Mouse (Mus musculus): ENCODE results near the gene Intu. TPM values are rescaled to one million over a fixed set of nuclear protein-coding genes. Genes with fewer than 3 reads are reported as not detected.

Gene Intu
- polyA plus RNA-seq, 1 experiment from 2014 or later, result 7.2 TPM

DNA sequence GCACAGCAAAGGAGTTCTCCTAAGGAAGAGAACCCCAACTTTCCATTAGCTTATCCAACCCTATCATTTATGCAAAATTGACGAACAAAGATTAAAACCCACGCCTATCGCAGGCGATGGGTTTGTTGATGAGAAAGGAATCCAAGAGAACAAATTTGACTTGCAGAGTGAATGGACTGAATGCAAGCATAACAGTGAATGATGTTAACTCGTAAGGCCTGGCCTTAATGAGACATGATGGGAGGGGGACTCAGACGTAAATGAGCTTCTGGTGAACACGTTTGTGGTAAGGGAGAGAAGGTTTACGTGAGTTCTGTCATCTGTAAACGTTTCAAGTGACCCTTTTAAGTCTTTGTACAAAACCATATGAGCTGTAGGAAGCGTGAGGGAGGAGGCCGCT is 1.2 kb downstream of the Intu start:
- Histone ChIP-seq H3K9me3 (no peaks in the 10 kb centered on the region), H3K4me3 (replicated peaks) (peak overlapping the region; percentile 65), H3K27me3 (peaks cover 45% of the 10 kb centered on the region), H3K27ac (no peak overlapping the region), H3K36me3 (replicated peaks) (no peaks in the 10 kb centered on the region), H3K9ac (no peak overlapping the region), H3K4me1 (peaks cover 28% of the 10 kb centered on the region), H3K4me2 (peak overlapping the region; percentile 100)
- ATAC-seq (ENCODE audit: low FRiP score), result 0 out of 2 replicates have a peak, but pooled peaks have one; percentile 14
- 4% methylated on average over 11 of the region's 11 CpGs for WGBS

- no peak overlapping the region for H3K4me2 ChIP-seq
- 77% methylated on average over 4 of the region's 4 CpGs for WGBS
- peaks cover 38% of the 10 kb centered on the region for H3K27me3 ChIP-seq
- H3K9ac ChIP-seq, result no peak overlapping the region
- no peaks in the 10 kb centered on the region for H3K9me3 ChIP-seq
- H3K4me1 ChIP-seq, result peaks cover 21% of the 10 kb centered on the region
- no peak for ATAC-seq (ENCODE audit: low FRiP score)
- no peak overlapping the region for H3K27ac ChIP-seq
- H3K36me3 ChIP-seq (replicated peaks), result no peaks in the 10 kb centered on the region
- H3K4me3 ChIP-seq (replicated peaks), result no peak overlapping the region
These were observed 3.1 kb downstream of the Intu start for GRCm38 (mm10) chr3:40534141-40534540.

- H3K9me3 ChIP-seq, result no peaks in the 10 kb centered on the region
- WGBS, result 3% methylated on average over 44 of the region's 45 CpGs
- H3K36me3 ChIP-seq (replicated peaks), result no peaks in the 10 kb centered on the region
- H3K9ac ChIP-seq, result peak overlapping the region; percentile 79
- no peaks in the 10 kb centered on the region for H3K27me3 ChIP-seq
- ATAC-seq (ENCODE audit: low FRiP score), result peak; percentile 98
- peak overlapping the region; percentile 61; the same call in 1 of the 2 replicates for H3K27ac ChIP-seq
- peaks cover 3% of the 10 kb centered on the region; the same call in 1 of the 2 replicates for H3K4me1 ChIP-seq
- peak overlapping the region; percentile 92 for H3K4me3 ChIP-seq (replicated peaks)
- H3K4me2 ChIP-seq, result peak overlapping the region; percentile 74
These were observed 9.8 kb downstream of the Intu start for GRCm38 (mm10) chr3:40540567-40541554.

GRCm38 (mm10) chr3:40546621-40547020 is 15.5 kb downstream of the Intu start:
- Histone ChIP-seq H3K27me3 (no peaks in the 10 kb centered on the region), H3K36me3 (replicated peaks) (no peaks in the 10 kb centered on the region), H3K4me3 (replicated peaks) (no peak overlapping the region), H3K9ac (no peak overlapping the region), H3K4me2 (no peak overlapping the region), H3K9me3 (no peaks in the 10 kb centered on the region), H3K27ac (no peak overlapping the region), H3K4me1 (no peaks in the 10 kb centered on the region)
- WGBS, result 77% methylated on average over 4 of the region's 4 CpGs
- no peak for ATAC-seq (ENCODE audit: low FRiP score)

- H3K9ac ChIP-seq, result no peak overlapping the region
- no peaks in the 10 kb centered on the region for H3K9me3 ChIP-seq
- WGBS, result 72% methylated on average over 10 of the region's 10 CpGs
- H3K27me3 ChIP-seq, result no peaks in the 10 kb centered on the region
- no peak overlapping the region for H3K4me2 ChIP-seq
- no peaks in the 10 kb centered on the region for H3K4me1 ChIP-seq
- peaks cover 19% of the 10 kb centered on the region for H3K36me3 ChIP-seq (replicated peaks)
- no peak overlapping the region for H3K4me3 ChIP-seq (replicated peaks)
- no peak for ATAC-seq (ENCODE audit: low FRiP score)
- no peak overlapping the region for H3K27ac ChIP-seq
These were observed 121.9 kb downstream of the Intu start for GRCm38 (mm10) chr3:40652941-40653352.

DNA sequence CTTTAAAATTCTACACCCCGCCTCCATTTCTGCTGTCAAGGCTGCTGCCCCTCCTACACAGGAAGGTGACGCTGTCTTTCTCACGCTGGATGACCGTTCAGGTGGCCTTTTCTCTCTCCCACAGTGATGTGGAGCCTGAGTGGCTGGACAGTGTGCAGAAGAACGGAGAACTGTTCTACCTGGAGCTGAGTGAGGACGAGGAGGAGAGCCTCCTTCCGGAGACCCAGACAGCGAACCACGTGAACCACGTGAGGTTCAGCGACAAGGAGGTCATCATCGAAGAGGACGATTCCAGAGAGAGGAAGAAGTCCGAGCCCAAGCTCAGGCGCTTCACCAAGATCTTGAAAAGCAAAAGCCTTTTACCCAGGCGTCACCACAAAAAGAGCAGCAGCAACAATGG is 122.5 kb downstream of the Intu start:
- H3K27ac ChIP-seq, result no peak overlapping the region
- no peaks in the 10 kb centered on the region for H3K4me1 ChIP-seq
- peaks cover 20% of the 10 kb centered on the region for H3K36me3 ChIP-seq (replicated peaks)
- H3K4me2 ChIP-seq, result no peak overlapping the region
- WGBS, result 92% methylated on average over 16 of the region's 16 CpGs
- H3K9me3 ChIP-seq, result no peaks in the 10 kb centered on the region
- H3K27me3 ChIP-seq, result no peaks in the 10 kb centered on the region
- H3K9ac ChIP-seq, result no peak overlapping the region
- H3K4me3 ChIP-seq (replicated peaks), result no peak overlapping the region
- ATAC-seq (ENCODE audit: low FRiP score), result no peak

DNA sequence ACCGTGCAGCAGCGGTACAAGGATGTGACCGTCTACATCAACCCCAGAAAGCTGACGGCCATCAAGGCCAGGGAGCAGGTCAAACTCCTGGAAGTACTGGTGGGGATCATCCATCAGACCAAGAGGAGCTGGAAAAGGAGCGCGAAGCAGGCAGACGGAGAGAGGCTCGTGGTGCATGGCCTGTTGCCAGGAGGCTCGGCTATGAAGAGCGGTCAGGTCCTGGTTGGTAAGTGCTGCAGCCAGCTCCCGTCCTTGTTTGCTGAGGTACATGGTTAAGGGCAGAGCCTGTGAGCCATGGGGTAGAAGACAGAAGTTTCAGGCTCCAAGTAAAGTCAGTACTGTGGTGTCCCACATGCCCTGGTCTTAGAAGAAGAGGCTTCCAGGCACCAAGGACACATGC is 122.9 kb downstream of the Intu start:
- H3K4me1 ChIP-seq, result no peaks in the 10 kb centered on the region
- no peak overlapping the region for H3K4me3 ChIP-seq (replicated peaks)
- H3K27me3 ChIP-seq, result no peaks in the 10 kb centered on the region
- WGBS, result 91% methylated on average over 11 of the region's 11 CpGs
- H3K9ac ChIP-seq, result no peak overlapping the region
- H3K9me3 ChIP-seq, result no peaks in the 10 kb centered on the region
- H3K4me2 ChIP-seq, result no peak overlapping the region
- no peak for ATAC-seq (ENCODE audit: low FRiP score)
- H3K27ac ChIP-seq, result no peak overlapping the region
- H3K36me3 ChIP-seq (replicated peaks), result peaks cover 24% of the 10 kb centered on the region

DNA sequence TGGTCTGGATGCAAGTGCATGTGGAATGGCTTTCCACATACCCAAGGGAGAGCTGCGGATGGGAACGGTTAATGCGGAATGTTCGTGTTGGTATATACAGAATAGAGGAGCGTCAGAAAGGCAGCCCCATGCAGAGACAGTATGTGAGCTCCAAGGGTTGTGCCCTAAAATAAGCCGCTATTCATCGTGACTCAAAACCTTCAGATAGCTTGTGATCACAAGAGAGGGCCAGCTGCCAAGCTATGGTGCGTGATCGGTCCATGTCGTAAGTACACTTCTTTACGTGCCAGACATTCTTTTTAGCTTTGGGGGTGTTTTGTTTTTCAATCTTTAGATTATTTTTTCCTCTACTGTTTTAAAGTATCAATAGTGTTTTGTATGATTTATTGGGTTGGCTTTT is 124.5 kb downstream of the Intu start:
- Histone ChIP-seq H3K4me1 (no peaks in the 10 kb centered on the region), H3K4me2 (no peak overlapping the region), H3K4me3 (replicated peaks) (no peak overlapping the region), H3K9me3 (no peaks in the 10 kb centered on the region), H3K9ac (no peak overlapping the region), H3K36me3 (replicated peaks) (peaks cover 24% of the 10 kb centered on the region), H3K27me3 (no peaks in the 10 kb centered on the region), H3K27ac (no peak overlapping the region)
- 90% methylated on average over 11 of the region's 11 CpGs for WGBS
- ATAC-seq (ENCODE audit: low FRiP score), result no peak

DNA sequence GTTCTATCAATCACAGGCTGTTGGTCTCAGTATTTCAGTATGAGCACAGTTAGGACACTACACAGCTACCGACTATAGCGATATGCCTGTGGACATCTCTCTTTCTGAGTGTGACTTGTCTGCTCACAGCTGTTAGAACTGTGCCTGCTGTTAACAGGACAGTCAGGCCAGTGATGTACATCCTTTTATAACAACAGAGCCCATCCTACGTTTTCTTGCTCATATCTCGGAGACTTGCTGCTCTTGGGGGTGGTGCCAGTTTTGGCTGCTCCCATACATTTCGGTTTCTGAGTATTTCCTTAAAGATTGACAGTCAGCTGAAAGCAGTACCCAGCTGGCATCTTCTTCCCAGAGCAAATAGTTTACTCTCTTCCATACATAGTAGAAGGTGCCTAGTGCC is 125.3 kb downstream of the Intu start:
- H3K4me2 ChIP-seq, result no peak overlapping the region
- H3K9ac ChIP-seq, result no peak overlapping the region
- H3K36me3 ChIP-seq (replicated peaks), result peaks cover 24% of the 10 kb centered on the region
- no peak for ATAC-seq (ENCODE audit: low FRiP score)
- no peaks in the 10 kb centered on the region for H3K9me3 ChIP-seq
- H3K27ac ChIP-seq, result no peak overlapping the region
- WGBS, result 89% methylated on average over 5 of the region's 5 CpGs
- no peaks in the 10 kb centered on the region for H3K4me1 ChIP-seq
- H3K4me3 ChIP-seq (replicated peaks), result no peak overlapping the region
- no peaks in the 10 kb centered on the region for H3K27me3 ChIP-seq

GRCm38 (mm10) chr3:40660231-40660630 is 129.1 kb downstream of the Intu start:
- 98% methylated on average over 2 of the region's 2 CpGs for WGBS
- ATAC-seq (ENCODE audit: low FRiP score), result no peak
- no peaks in the 10 kb centered on the region for H3K9me3 ChIP-seq
- peaks cover 31% of the 10 kb centered on the region for H3K36me3 ChIP-seq (replicated peaks)
- H3K4me1 ChIP-seq, result no peaks in the 10 kb centered on the region
- H3K9ac ChIP-seq, result no peak overlapping the region
- no peak overlapping the region for H3K4me2 ChIP-seq
- H3K27me3 ChIP-seq, result no peaks in the 10 kb centered on the region
- no peak overlapping the region for H3K27ac ChIP-seq
- no peak overlapping the region for H3K4me3 ChIP-seq (replicated peaks)

DNA sequence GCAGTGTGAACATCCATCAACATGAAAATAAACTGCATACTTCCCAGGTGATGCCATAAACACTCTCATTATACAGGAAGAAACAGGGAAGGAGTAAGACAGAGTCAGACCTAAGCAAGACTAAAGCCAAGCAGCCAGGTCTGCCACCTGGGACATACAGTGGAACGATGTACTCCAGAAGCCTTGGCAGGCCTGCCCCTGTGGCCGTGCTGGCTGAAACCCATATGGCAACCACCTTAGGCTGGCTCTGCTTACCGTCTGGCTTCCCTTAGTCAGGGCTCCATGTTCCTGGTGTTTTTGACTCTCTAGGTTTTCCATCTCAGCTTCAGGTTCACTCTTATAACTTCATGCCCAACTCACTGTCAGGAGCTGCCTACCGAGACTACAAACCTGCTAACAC is 135.0 kb downstream of the Intu start:
- 97% methylated on average over 4 of the region's 4 CpGs for WGBS
- ATAC-seq (ENCODE audit: low FRiP score), result no peak
- no peak overlapping the region for H3K4me2 ChIP-seq
- no peak overlapping the region for H3K4me3 ChIP-seq (replicated peaks)
- no peak overlapping the region for H3K27ac ChIP-seq
- H3K27me3 ChIP-seq, result no peaks in the 10 kb centered on the region
- no peak overlapping the region for H3K9ac ChIP-seq
- H3K9me3 ChIP-seq, result no peaks in the 10 kb centered on the region
- H3K4me1 ChIP-seq, result peaks cover 4% of the 10 kb centered on the region; the same call in 1 of the 2 replicates
- H3K36me3 ChIP-seq (replicated peaks), result peaks cover 36% of the 10 kb centered on the region

DNA sequence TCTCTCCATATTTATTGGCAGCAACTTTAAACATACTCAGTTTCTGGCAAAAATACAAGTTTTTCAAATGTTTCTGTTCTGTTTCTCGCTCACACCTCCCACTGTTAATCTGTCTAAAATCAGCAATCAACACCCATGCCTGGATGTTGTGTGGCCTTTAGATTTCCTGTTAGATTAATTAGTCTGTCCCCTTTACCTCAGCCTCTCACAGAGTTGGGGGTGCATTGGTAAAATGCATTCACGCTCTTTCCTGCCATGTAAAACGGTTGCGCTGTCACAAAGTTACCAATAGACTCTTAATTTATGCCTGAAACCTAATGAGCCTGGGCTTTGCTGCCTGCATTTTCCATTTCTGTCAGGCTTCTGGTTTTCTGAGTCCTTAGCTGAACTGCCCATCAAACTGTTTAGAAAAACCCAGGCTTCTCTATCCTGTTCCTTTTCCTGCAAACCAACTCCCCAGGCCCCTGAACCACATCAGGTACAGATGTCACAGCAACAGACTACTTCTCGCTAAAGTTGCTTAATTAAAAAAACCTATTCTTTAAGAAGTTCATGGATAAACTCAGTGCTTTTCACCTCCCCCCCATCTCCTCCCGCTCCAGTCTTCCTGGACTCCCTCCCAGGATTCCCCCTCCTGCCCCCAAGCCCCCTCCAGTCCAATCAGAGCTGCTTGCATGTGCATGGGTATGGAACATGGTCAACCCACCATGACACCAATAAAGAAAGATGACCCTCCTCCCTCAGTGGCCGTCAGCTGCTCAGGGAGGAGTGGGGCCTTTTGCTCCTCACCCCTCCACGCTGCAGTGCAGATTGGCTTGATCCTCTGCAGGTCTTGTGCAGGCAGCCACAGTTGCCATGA is 136.0 kb downstream of the Intu start:
- peaks cover 36% of the 10 kb centered on the region for H3K36me3 ChIP-seq (replicated peaks)
- peak overlapping the region; percentile 21 for H3K27ac ChIP-seq
- no peak overlapping the region for H3K4me3 ChIP-seq (replicated peaks)
- no peak overlapping the region for H3K9ac ChIP-seq
- H3K9me3 ChIP-seq, result no peaks in the 10 kb centered on the region
- peak; percentile 60; the same call in 1 of the 2 replicates for ATAC-seq (ENCODE audit: low FRiP score)
- WGBS, result 58% methylated on average over 8 of the region's 8 CpGs
- no peaks in the 10 kb centered on the region for H3K27me3 ChIP-seq
- no peak overlapping the region for H3K4me2 ChIP-seq
- H3K4me1 ChIP-seq, result peaks cover 4% of the 10 kb centered on the region; the same call in 1 of the 2 replicates
